Mouse (Mus musculus) adipocyte (in vitro differentiated cells): ENCODE measurements around the gene Hist1h4f.

Source experiments
- DNase-seq: peaks from one replicate; pipeline ENCODE4 v3.0.0-alpha.2; 2016; ENCODE audit warnings: low spot score

Hist1h4f gene

GRCm38 (mm10) chr13:23533560-23534367, 17.7 kb downstream of the Hist1h4f start, which contains the start of gene Hist1h2af:
Gene Hist1h2af, plus strand, starts transcription at chr13:23533906.
- DNase-seq: peak; percentile 83

- no peak for DNase-seq
These were observed 19.0 kb downstream of the Hist1h4f start for GRCm38 (mm10) chr13:23532262-23533075.

GRCm38 (mm10) chr13:23530901-23531875, 20.3 kb downstream of the Hist1h4f start, which contains the start of gene Hist1h4h:
Gene Hist1h4h, plus strand, starts transcription at chr13:23531050.
- peak; percentile 97 for DNase-seq

- peak; percentile 73 for DNase-seq
These were observed 21.1 kb downstream of the Hist1h4f start for GRCm38 (mm10) chr13:23530181-23530900.

- no peak for DNase-seq
These were observed 21.8 kb downstream of the Hist1h4f start for GRCm38 (mm10) chr13:23529480-23530165.

- DNase-seq: no peak
These were observed 22.4 kb downstream of the Hist1h4f start for GRCm38 (mm10) chr13:23529005-23529404.

GRCm38 (mm10) chr13:23526312-23526711, 25.1 kb downstream of the Hist1h4f start:
- peak; percentile 86 for DNase-seq

GRCm38 (mm10) chr13:23525901-23526300, 25.5 kb downstream of the Hist1h4f start:
- DNase-seq: no peak

GRCm38 (mm10) chr13:23524654-23525053, 26.8 kb downstream of the Hist1h4f start:
- peak; percentile 86 for DNase-seq

- DNase-seq: no peak
These were observed 27.5 kb downstream of the Hist1h4f start for GRCm38 (mm10) chr13:23523976-23524375.

- peak; percentile 66 for DNase-seq
These were observed 29.7 kb downstream of the Hist1h4f start for GRCm38 (mm10) chr13:23521703-23522102.

- peak; percentile 83 for DNase-seq
These were observed 32.0 kb downstream of the Hist1h4f start for GRCm38 (mm10) chr13:23519416-23519815.

GRCm38 (mm10) chr13:23518885-23519284, 32.6 kb downstream of the Hist1h4f start:
- peak; percentile 88 for DNase-seq

GRCm38 (mm10) chr13:23518295-23518603, 33.2 kb downstream of the Hist1h4f start:
- DNase-seq: no peak

- DNase-seq: peak; percentile 86
These were observed 33.7 kb downstream of the Hist1h4f start for GRCm38 (mm10) chr13:23517603-23518294.

GRCm38 (mm10) chr13:23516822-23517602, 34.4 kb downstream of the Hist1h4f start:
- DNase-seq: peak; percentile 80

GRCm38 (mm10) chr13:23515826-23516620, 35.4 kb downstream of the Hist1h4f start:
- DNase-seq: no peak

GRCm38 (mm10) chr13:23515281-23515680, 36.2 kb downstream of the Hist1h4f start:
- DNase-seq: no peak
